Mouse (Mus musculus) midbrain, embryonic 11.5 days (tissue): ENCODE measurements at regions not wholly inside any gene's neighbourhood (a gene's known extent, or its start where the extent isn't known, plus 50 kb on each side); places are given as distances from the start of the nearest gene placed in this dataset.

ENCODE experiments used
- ATAC-seq: fragments of 200-750 bp; cut with Nextera tagmentation; 2 replicates; pipeline ENCODE4 v1.8.0; 2017; ENCODE audit warnings: moderate TSS enrichment, moderate library complexity; ENCODE audit not compliant: low FRiP score
- DNase-seq: peaks from one replicate; pipeline ENCODE4 v3.0.0; 2015; ENCODE audit warnings: low spot score; ENCODE audit errors: missing footprints
- H3K27ac ChIP-seq: fragments of 300-500 bp; sonication (generic); 2 replicates; pipeline ENCODE4 v1.5.1; 2014; ENCODE audit warnings: low read depth, low read length
- H3K27me3 ChIP-seq: fragments of 300-500 bp; sonication (generic); 2 replicates; pipeline ENCODE4 v1.6.1; 2014; ENCODE audit warnings: mild to moderate bottlenecking, low read length, moderate library complexity, mixed read lengths; ENCODE audit not compliant: control insufficient read depth, insufficient read depth
- H3K36me3 ChIP-seq: fragments of 300-500 bp; sonication (generic); 2 replicates; pipeline ENCODE4 v1.6.1; 2014; ENCODE audit warnings: mild to moderate bottlenecking, low read length, moderate library complexity, mixed read lengths; ENCODE audit not compliant: control insufficient read depth, insufficient read depth
- H3K4me1 ChIP-seq: fragments of 300-500 bp; sonication (generic); 2 replicates; pipeline ENCODE4 v1.6.1; 2014; ENCODE audit warnings: low read length; ENCODE audit not compliant: control insufficient read depth, insufficient read depth
- H3K4me2 ChIP-seq: fragments of 300-500 bp; sonication (generic); 2 replicates; pipeline ENCODE4 v1.6.1; 2014; ENCODE audit warnings: mild to moderate bottlenecking, moderate library complexity
- H3K4me3 ChIP-seq: fragments of 300-500 bp; sonication (generic); 2 replicates; pipeline ENCODE4 v1.5.1; 2014; ENCODE audit warnings: low read depth, low read length
- H3K9ac ChIP-seq: fragments of 300-500 bp; sonication (generic); 2 replicates; pipeline ENCODE4 v1.6.1; 2014; ENCODE audit warnings: low read length
- H3K9me3 ChIP-seq: fragments of 300-500 bp; sonication (generic); 2 replicates; pipeline ENCODE4 v1.6.1; 2016; ENCODE audit warnings: low read length; ENCODE audit not compliant: control insufficient read depth
- WGBS: fragments of 180-500 bp; shearing (Covaris S2); extraction: QIAGEN DNeasy Blood & Tissue Kit; methylation state at CpG from one replicate; pipeline ENCODE4 v1.1.7; 2014; 5-methylcytosine and 5-hydroxymethylcytosine counted together

DNA sequence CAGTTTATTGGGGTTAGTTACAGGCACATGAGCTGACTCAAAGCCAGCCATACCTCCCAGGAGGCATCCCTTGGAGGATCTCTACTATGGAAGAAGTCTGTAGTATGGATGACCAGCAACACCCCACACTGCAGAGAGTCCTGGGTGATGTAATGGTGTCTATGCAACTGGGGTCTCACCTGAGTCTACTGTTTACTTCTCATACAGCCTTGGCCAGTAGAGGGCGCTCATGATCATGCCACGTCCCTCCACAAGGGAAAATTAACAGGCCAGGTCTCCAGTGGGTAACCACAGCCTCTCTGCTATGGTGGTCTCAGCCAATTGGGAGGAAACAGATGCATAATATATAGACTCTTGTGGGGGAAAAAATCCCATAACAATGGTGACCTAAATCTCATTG lies 111.7 kb downstream of the Cdh26 start:
- Histone ChIP-seq H3K4me1 (peaks cover 5% of the 10 kb centered on the region; the same call in 1 of the 2 replicates), H3K27ac (no peak overlapping the region), H3K4me3 (no peak overlapping the region), H3K27me3 (no peaks in the 10 kb centered on the region), H3K9me3 (no peaks in the 10 kb centered on the region), H3K4me2 (no peak overlapping the region), H3K9ac (no peak overlapping the region), H3K36me3 (no peaks in the 10 kb centered on the region)
- ATAC-seq = no peak
- WGBS = 26% methylated on average over 2 of the region's 2 CpGs
- DNase-seq = peak; percentile 79

DNA sequence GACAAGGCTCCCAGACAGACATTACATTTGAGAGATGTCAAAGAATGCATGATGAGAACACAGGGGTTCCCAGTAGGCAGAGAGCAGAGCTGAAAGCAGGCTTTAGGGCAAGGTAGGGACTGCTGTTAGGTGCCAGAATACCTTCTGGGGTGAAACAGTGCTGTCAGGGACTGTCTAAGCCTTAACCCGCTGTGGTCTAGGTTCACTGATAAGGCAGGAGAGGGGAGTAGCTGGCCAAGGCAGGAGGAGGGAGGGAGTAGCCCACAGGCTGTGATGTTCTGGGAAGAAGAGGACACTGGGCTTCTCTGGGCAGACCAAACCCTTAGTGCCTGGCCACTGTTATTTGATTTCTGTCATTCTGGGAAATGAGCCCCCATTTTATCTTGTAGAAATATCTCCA lies 114.1 kb downstream of the Cdh26 start:
- 76% methylated on average over 1 of the region's 1 CpGs for WGBS

DNA sequence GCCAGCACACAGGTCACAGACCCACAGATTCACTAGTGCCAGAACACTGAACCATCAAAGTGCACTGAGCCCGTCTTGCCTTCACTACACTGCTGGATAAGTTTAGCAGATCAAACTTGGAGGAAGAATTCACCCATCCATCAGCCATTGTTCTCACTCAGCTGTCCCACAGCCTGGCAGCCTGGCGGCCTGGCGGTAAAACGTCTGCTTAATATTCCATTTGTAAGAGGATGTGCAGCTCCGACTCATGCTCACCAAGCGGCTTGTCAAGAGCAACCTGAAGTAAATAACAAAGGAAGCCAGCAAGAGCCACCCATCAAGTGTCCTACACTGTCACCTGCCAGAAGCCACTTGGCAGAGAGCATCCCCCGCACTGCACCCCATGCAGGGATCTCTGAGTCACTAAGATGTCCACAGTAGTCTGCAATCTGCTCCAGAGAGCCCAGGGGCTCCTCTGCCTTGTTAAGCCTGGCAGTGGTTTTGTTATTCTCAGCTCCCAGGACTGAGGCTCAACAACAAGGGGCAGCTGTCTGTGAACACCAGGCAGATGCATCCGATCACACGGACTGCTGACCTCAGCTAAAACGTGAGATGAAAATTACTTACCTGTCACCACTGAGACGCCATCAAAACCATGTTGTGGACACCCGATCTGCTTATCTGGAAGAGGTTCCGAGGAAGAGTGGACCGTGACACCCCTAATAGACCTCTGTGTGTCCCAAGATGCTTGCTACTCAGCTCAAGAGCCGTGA lies 115.4 kb downstream of the Cdh26 start:
- peaks cover 5% of the 10 kb centered on the region; the same call in 1 of the 2 replicates for H3K4me1 ChIP-seq
- WGBS = 69% methylated on average over 15 of the region's 15 CpGs
- H3K9me3 ChIP-seq = no peaks in the 10 kb centered on the region
- no peak overlapping the region for H3K27ac ChIP-seq
- no peaks in the 10 kb centered on the region for H3K27me3 ChIP-seq
- ATAC-seq = peak; percentile 36; the same call in 1 of the 2 replicates
- H3K4me2 ChIP-seq = no peak overlapping the region
- H3K36me3 ChIP-seq = no peaks in the 10 kb centered on the region
- H3K4me3 ChIP-seq = no peak overlapping the region
- DNase-seq = peak; percentile 81
- H3K9ac ChIP-seq = no peak overlapping the region

More for the DNA sequence above, 114.1 kb downstream of the Cdh26 start:
- Histone ChIP-seq H3K9ac (no peak overlapping the region), H3K36me3 (no peaks in the 10 kb centered on the region), H3K27ac (no peak overlapping the region), H3K27me3 (no peaks in the 10 kb centered on the region), H3K4me1 (peaks cover 5% of the 10 kb centered on the region; the same call in 1 of the 2 replicates), H3K9me3 (no peaks in the 10 kb centered on the region), H3K4me2 (no peak overlapping the region), H3K4me3 (no peak overlapping the region)
- ATAC-seq (no peak), DNase-seq (peak; percentile 53)

DNA sequence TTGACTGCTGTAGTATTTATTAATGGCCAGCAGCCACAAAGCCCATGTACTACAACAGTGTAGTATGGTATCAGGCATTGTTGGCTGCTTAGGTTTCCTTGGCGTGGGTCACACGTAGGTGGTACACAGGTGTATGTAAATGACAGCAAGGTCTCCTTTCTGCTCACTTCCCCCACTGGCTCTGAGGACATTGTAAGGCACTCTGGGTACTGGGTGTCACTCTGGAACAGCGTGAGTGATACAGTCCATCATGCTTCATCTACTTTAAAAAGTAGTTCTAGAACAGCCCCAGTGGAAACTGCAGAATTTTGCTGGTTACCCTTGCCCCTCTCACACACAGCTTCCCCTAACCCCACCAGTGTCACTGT lies 116.0 kb downstream of the Cdh26 start:
- Histone ChIP-seq H3K9ac (no peak overlapping the region), H3K4me2 (no peak overlapping the region), H3K27ac (no peak overlapping the region), H3K9me3 (no peaks in the 10 kb centered on the region), H3K27me3 (no peaks in the 10 kb centered on the region), H3K36me3 (no peaks in the 10 kb centered on the region), H3K4me3 (no peak overlapping the region), H3K4me1 (peaks cover 5% of the 10 kb centered on the region; the same call in 1 of the 2 replicates)
- DNase-seq = no peak
- 80% methylated on average over 3 of the region's 3 CpGs for WGBS
- ATAC-seq = no peak

DNA sequence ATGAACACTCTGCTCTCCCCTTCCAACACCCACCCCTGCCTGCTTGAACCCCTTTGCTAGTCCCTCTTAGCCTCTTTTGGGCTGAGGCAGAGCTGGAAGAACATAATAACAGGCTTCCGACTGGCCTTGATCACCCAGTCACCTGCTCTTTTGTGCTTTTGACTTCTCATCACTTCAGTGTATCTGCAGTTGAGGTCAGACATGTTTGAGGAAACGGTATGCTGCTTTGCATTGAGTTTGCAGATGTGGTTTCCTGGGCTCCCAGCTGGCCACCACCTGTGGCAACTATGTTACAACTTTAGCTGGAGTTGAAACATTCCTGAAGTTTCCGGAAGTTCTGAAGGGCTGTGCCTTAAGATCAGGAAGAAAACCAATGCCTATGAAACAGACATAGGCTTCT lies 116.6 kb downstream of the Cdh26 start:
- DNase-seq (peak; percentile 60), ATAC-seq (no peak)
- Histone ChIP-seq H3K36me3 (no peaks in the 10 kb centered on the region), H3K4me1 (peaks cover 5% of the 10 kb centered on the region; the same call in 1 of the 2 replicates), H3K4me2 (no peak overlapping the region), H3K9ac (no peak overlapping the region), H3K27me3 (no peaks in the 10 kb centered on the region), H3K9me3 (no peaks in the 10 kb centered on the region), H3K4me3 (no peak overlapping the region), H3K27ac (no peak overlapping the region)
- WGBS = 79% methylated on average over 3 of the region's 3 CpGs

DNA sequence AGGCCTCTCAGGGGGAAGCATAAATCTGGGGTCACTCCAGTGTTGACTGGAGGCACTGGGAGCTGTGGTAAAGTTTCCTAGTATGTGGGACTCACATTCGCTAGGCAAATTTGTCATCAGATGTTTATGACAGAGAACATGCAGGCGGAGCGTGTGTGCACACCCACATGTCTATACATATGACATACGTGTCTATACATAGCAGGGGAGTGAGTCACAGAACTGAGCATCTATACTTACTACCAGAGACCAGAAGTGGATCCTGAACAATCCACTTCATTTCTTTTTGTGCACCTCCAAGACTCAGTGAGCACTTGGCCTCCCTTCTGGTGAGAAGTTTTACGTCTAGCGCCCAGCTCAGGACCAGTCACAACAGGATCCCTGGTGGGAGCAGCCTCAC lies 118.6 kb downstream of the Cdh26 start:
- H3K27ac ChIP-seq = no peak overlapping the region
- ATAC-seq (no peak), DNase-seq (peak; percentile 67)
- no peaks in the 10 kb centered on the region for H3K36me3 ChIP-seq
- no peak overlapping the region for H3K4me2 ChIP-seq
- H3K4me1 ChIP-seq = peaks cover 5% of the 10 kb centered on the region; the same call in 1 of the 2 replicates
- WGBS = 94% methylated on average over 6 of the region's 6 CpGs
- no peak overlapping the region for H3K4me3 ChIP-seq
- no peak overlapping the region for H3K9ac ChIP-seq
- no peaks in the 10 kb centered on the region for H3K9me3 ChIP-seq
- H3K27me3 ChIP-seq = no peaks in the 10 kb centered on the region

DNA sequence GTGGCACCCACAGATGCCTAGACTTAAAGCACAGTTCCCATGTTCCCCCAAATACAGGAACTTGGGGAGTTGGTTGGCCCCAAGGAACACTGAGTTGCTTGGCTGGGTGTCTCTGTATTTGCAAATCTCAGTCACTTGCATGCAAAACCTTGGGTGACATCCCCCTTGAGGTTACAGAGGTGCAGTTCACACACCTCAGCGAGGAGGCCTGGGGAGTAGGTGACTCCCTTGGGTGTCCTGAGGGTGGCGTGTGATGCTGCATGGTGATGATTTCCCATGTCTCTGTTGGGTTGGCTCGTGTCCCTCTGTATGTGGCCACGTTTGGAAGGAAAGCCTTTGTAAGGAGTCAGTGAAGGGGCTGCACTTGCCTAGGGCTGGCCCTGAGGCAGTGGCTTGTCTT lies 123.4 kb downstream of the Cdh26 start:
- Histone ChIP-seq H3K9me3 (no peaks in the 10 kb centered on the region), H3K4me3 (no peak overlapping the region), H3K4me1 (0 out of 2 replicates have a peak, but pooled peaks cover 2% of the 10 kb centered on the region), H3K4me2 (no peak overlapping the region), H3K27ac (no peak overlapping the region), H3K36me3 (no peaks in the 10 kb centered on the region), H3K9ac (no peak overlapping the region), H3K27me3 (no peaks in the 10 kb centered on the region)
- WGBS = 77% methylated on average over 4 of the region's 4 CpGs
- ATAC-seq (no peak), DNase-seq (no peak)

DNA sequence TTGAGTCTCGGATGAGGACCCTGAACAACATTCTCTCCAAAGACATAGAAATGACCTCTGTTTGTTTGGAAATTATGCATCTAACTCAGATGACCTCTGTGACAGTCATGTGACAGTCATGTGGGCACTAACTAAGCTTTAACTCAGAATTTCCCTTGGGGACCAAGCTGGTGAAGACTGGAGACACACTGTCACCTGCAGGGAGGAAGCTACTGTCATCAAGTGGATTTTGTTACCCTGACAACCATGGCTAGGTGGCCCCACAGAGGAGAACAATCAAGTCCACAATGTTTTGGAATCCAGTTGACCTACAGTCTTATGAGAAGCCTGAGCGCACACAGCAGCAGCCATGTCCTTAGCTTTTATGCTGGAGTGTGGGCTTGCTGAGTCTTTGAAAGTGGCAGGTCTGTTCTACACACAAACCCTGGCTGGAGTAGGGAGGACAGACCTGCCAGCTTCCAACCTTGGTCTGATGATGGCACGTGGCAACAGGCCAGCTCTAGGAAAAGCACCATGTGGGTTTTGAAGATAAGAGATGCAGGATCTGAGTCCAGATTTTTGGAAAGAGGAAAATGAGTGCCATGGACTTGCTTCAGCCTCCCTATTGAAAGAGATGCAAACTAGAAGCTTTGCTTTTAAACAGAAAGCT lies 125.5 kb downstream of the Cdh26 start:
- WGBS = 79% methylated on average over 3 of the region's 3 CpGs
- H3K9ac ChIP-seq = no peak overlapping the region
- H3K36me3 ChIP-seq = no peaks in the 10 kb centered on the region
- no peak for ATAC-seq
- H3K27me3 ChIP-seq = no peaks in the 10 kb centered on the region
- no peak overlapping the region for H3K4me3 ChIP-seq
- no peak overlapping the region for H3K4me2 ChIP-seq
- no peaks in the 10 kb centered on the region for H3K9me3 ChIP-seq
- DNase-seq = peak; percentile 76
- 0 out of 2 replicates have a peak, but pooled peaks cover 2% of the 10 kb centered on the region for H3K4me1 ChIP-seq
- no peak overlapping the region for H3K27ac ChIP-seq

DNA sequence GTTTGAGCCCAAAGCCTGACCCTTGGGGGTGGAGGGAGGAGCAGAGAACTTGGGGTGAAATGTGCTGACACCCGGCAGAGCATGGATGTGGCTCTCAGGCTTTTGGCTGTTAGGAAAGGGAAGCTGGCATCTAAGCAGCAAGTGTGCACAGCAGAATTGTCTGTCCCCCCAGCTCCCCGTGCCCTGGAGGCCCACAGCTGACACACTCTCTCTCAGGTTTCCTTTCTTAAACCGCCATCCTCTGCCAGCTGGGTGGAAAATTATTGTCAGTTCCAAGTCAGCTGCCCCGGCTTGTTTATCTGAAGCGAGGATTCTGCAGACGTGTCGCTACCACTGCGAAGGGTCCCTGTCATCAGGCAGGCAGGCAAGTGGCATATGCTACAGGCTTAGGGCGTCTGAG lies 127.6 kb downstream of the Cdh26 start:
- Histone ChIP-seq H3K4me3 (no peak overlapping the region), H3K9me3 (no peaks in the 10 kb centered on the region), H3K27me3 (no peaks in the 10 kb centered on the region), H3K36me3 (no peaks in the 10 kb centered on the region), H3K4me2 (no peak overlapping the region), H3K27ac (no peak overlapping the region), H3K4me1 (0 out of 2 replicates have a peak, but pooled peaks cover 2% of the 10 kb centered on the region), H3K9ac (no peak overlapping the region)
- ATAC-seq (no peak), DNase-seq (no peak)
- 85% methylated on average over 9 of the region's 9 CpGs for whole genome bisulfite sequencing
